Mouse (Mus musculus): Measurements from ENCODE around the gene Ppm1m.

- no peak for TF ChIP-seq CTCF (IDR thresholded peaks at IDR 0.05; ENCODE audit: low read depth)
- TF ChIP-seq EP300 (IDR thresholded peaks at IDR 0.05; ENCODE audit: low read depth): no peak
These were observed 31.7 kb upstream of the Ppm1m start for GRCm38 (mm10) chr9:106231220-106231619.

Data from liver, postnatal 0 days (tissue).